ENCODE assay signal across 20 mouse cellular contexts in the genomic region with DNA sequence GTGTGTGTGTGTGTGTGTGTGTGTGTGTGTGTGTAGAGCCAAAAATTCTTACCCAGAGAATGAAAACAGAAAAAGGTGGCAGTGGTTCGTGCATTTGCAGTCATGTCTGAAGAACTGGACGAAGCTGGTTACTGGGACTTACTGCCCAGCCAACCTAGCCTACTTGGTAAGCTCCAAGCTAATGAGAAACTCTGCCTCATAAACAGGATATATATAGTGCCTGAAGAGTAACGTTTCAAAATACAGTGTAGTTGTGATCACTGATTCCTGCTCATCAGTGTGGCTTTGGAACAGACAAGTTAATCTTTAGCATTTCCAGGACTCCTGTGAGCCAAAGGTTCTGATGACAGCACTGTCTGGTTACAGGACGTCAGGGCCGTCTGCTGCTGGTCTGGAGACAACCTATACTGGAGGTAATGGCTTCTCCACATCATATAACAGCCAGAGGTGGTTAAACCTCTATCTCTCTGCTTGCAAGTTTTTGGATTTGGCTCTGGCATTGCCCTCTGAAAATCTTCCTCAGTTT.
"Had no signal": no experiment of that assay in that cellular context is flagged by ENCODE, and none has a peak within 500 bp of the region (broad histone marks: within the 10 kb centered on the region; RNA-seq: fewer than 3 reads in every experiment).

No protein-coding gene starts in this region.

- H3K9me3 ChIP-seq: intestine, embryonic 15.5 days; lung, embryonic 15.5 days; megakaryocyte, embryonic 14.5 days; midbrain, embryonic 10.5 days; midbrain, embryonic 13.5 days; neural tube, embryonic 13.5 days; stomach, embryonic 15.5 days had no signal

- DNase-seq: kidney, adult 18-20 months; kidney, postnatal 4 days; left cerebral cortex, postnatal 4 days; lung, adult 18-20 months; lung, postnatal 10 days; lung, postnatal 36 days; retina, postnatal 1 day; right cerebral cortex, postnatal 25 days; spleen, adult 18-20 months; thymus, postnatal 25 days had no signal

- H3K4me3 ChIP-seq: intestine, embryonic 15.5 days; lung, embryonic 15.5 days; megakaryocyte, embryonic 14.5 days; midbrain, embryonic 10.5 days; midbrain, embryonic 13.5 days; myocyte; neural tube, embryonic 13.5 days; stomach, embryonic 15.5 days had no signal

- H3K9ac ChIP-seq: intestine, embryonic 15.5 days; lung, embryonic 15.5 days; midbrain, embryonic 13.5 days; neural tube, embryonic 13.5 days; stomach, embryonic 15.5 days had no signal

- H3K4me2 ChIP-seq: intestine, embryonic 15.5 days; lung, embryonic 15.5 days; midbrain, embryonic 13.5 days; neural tube, embryonic 13.5 days; stomach, embryonic 15.5 days had no signal

- H3K27me3 ChIP-seq: intestine, embryonic 15.5 days; lung, embryonic 15.5 days; megakaryocyte, embryonic 14.5 days; midbrain, embryonic 13.5 days; neural tube, embryonic 13.5 days; stomach, embryonic 15.5 days had no signal

- H3K27ac ChIP-seq: intestine, embryonic 15.5 days; lung, embryonic 15.5 days; midbrain, embryonic 10.5 days; midbrain, embryonic 13.5 days; neural tube, embryonic 13.5 days; stomach, embryonic 15.5 days had no signal

- H3K4me1 ChIP-seq: intestine, embryonic 15.5 days; lung, embryonic 15.5 days; midbrain, embryonic 10.5 days; midbrain, embryonic 13.5 days; neural tube, embryonic 13.5 days; stomach, embryonic 15.5 days had no signal

- ATAC-seq: hindbrain, embryonic 16.5 days; intestine, embryonic 15.5 days; midbrain, embryonic 13.5 days; midbrain, embryonic 16.5 days had no signal
